Mouse (Mus musculus) ES-E14 (cell line): ENCODE results near the gene St3gal5.

ENCODE experiments used
- CHD2 ChIP-seq: IDR thresholded peaks from 2 replicates; pipeline ENCODE4 v1.6.1; 2014; ENCODE audit warnings: mild to moderate bottlenecking, low read depth, low read length, inconsistent platforms
- ZC3H11A ChIP-seq: IDR thresholded peaks from 2 replicates; pipeline ENCODE4 v1.6.1; 2012; ENCODE audit warnings: low read depth, mild to moderate bottlenecking, inconsistent platforms, low read length, borderline replicate concordance

DNA sequence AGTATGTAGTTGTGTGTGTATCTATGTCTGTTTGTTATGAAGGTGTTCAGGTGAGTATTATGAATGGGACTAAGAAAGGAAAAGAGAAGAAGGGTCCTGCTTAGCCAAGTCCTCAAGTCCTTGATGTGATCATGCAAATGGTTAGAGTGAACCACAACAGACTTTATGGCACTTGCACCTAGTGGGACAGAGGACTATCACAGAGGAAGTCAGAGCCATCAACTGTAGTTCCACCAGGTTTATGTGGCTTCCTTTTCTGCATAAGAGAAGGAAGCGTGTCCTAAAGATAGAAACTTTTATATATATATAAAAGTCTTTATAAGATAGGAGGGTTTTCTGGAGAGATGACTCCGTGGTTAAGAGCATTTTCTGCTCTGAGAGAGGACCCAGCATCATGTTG is 46.1 kb upstream of the St3gal5 start:
- no peak for TF ChIP-seq ZC3H11A
- no peak for TF ChIP-seq CHD2
